Mouse (Mus musculus): ENCODE measurements around the gene Agbl3. TPM values are rescaled to one million over a fixed set of nuclear protein-coding genes. Genes with fewer than 3 reads are reported as not detected.

Gene Agbl3
- polyA plus RNA-seq, 2 experiments, result 3.0 to 4.0 TPM

- Histone ChIP-seq H3K9ac (replicated peaks) (no peak overlapping the region), H3K27me3 (ENCODE audit: control insufficient read depth, insufficient read depth, low read length) (no peaks in the 10 kb centered on the region), H3K4me1 (replicated peaks; ENCODE audit: control insufficient read depth in 2 of 2, insufficient read depth in 2 of 2, low read length in 1 of 2) (peaks cover 19 to 27% of the 10 kb centered on the region in 2 experiments), H3K27ac (no peak overlapping the region), H3K4me2 (ENCODE audit: low read depth) (no peak overlapping the region), H3K9me3 (ENCODE audit: control insufficient read depth, low read length) (no peaks in the 10 kb centered on the region), H3K4me3 (ENCODE audit: insufficient read depth in 1 of 2, low read depth in 2 of 2, low read length in 2 of 2) (no peak overlapping the region), H3K36me3 (replicated peaks; ENCODE audit: control insufficient read depth, insufficient read depth, low read depth) (peaks cover 82% of the 10 kb centered on the region)
- ATAC-seq (ENCODE audit: insufficient read depth) (no peak), DNase-seq (ENCODE audit: low read depth in 3 of 3, low spot score in 3 of 3) (no peak)
- WGBS (ENCODE audit: insufficient replicate concordance), result 81% methylated on average over 7 of the region's 7 CpGs
- no peak for TF ChIP-seq CTCF (IDR thresholded peaks at IDR 0.05; ENCODE audit: low read depth)
- no peak for TF ChIP-seq EP300 (IDR thresholded peaks at IDR 0.05; ENCODE audit: low read depth)
Measured at GRCm38 (mm10) chr6:34902578-34902977, 122.3 kb downstream of the Agbl3 start.

- Histone ChIP-seq H3K4me1 (replicated peaks; ENCODE audit: control insufficient read depth in 2 of 2, insufficient read depth in 2 of 2, low read length in 1 of 2) (peaks cover 27 to 34% of the 10 kb centered on the region in 2 experiments), H3K36me3 (replicated peaks; ENCODE audit: control insufficient read depth, insufficient read depth, low read depth) (peaks cover 84% of the 10 kb centered on the region), H3K9me3 (ENCODE audit: control insufficient read depth, low read length) (no peaks in the 10 kb centered on the region), H3K9ac (replicated peaks) (no peak overlapping the region), H3K27ac (no peak overlapping the region; the same call in 1 of the 2 replicates), H3K4me2 (ENCODE audit: low read depth) (no peak overlapping the region), H3K27me3 (ENCODE audit: control insufficient read depth, insufficient read depth, low read length) (no peaks in the 10 kb centered on the region), H3K4me3 (ENCODE audit: insufficient read depth in 1 of 2, low read depth in 2 of 2, low read length in 2 of 2) (no peak overlapping the region)
- TF ChIP-seq EP300 (IDR thresholded peaks at IDR 0.05; ENCODE audit: low read depth) (no peak), CTCF (IDR thresholded peaks at IDR 0.05; ENCODE audit: low read depth) (no peak)
- no peak for ATAC-seq (ENCODE audit: insufficient read depth)
- WGBS (ENCODE audit: insufficient replicate concordance), result 61% methylated on average over 5 of the region's 5 CpGs
- no peak for DNase-seq (ENCODE audit: low read depth in 3 of 3, low spot score in 3 of 3)
Measured at GRCm38 (mm10) chr6:34903441-34903840, 123.2 kb downstream of the Agbl3 start.

- DNase-seq (ENCODE audit: low read depth in 3 of 3, low spot score in 3 of 3) (no peak), ATAC-seq (ENCODE audit: insufficient read depth) (no peak)
- no peak overlapping the region for H3K4me3 ChIP-seq (ENCODE audit: insufficient read depth in 1 of 2, low read depth in 2 of 2, low read length in 2 of 2)
- 84% methylated on average over 10 of the region's 10 CpGs for WGBS (ENCODE audit: insufficient replicate concordance)
- peaks cover 88% of the 10 kb centered on the region for H3K36me3 ChIP-seq (replicated peaks; ENCODE audit: control insufficient read depth, insufficient read depth, low read depth)
- TF ChIP-seq CTCF (IDR thresholded peaks at IDR 0.05; ENCODE audit: low read depth), result no peak
- no peak for TF ChIP-seq EP300 (IDR thresholded peaks at IDR 0.05; ENCODE audit: low read depth)
- H3K9ac ChIP-seq (replicated peaks), result no peak overlapping the region; the same call in 1 of the 2 replicates
- H3K27me3 ChIP-seq (ENCODE audit: control insufficient read depth, insufficient read depth, low read length), result no peaks in the 10 kb centered on the region
- no peak overlapping the region; the same call in 1 of the 2 replicates for H3K27ac ChIP-seq
- no peaks in the 10 kb centered on the region for H3K9me3 ChIP-seq (ENCODE audit: control insufficient read depth, low read length)
- H3K4me1 ChIP-seq (replicated peaks; ENCODE audit: control insufficient read depth in 2 of 2, insufficient read depth in 2 of 2, low read length in 1 of 2), result peaks cover 31 to 38% of the 10 kb centered on the region in 2 experiments
- H3K4me2 ChIP-seq (ENCODE audit: low read depth), result no peak overlapping the region
Measured at GRCm38 (mm10) chr6:34903851-34904250, 123.6 kb downstream of the Agbl3 start.

- Histone ChIP-seq H3K4me3 (ENCODE audit: insufficient read depth in 1 of 2, low read depth in 2 of 2, low read length in 2 of 2) (no peak overlapping the region), H3K4me1 (replicated peaks; ENCODE audit: control insufficient read depth in 2 of 2, insufficient read depth in 2 of 2, low read length in 1 of 2) (peaks cover 36 to 37% of the 10 kb centered on the region in 2 experiments), H3K36me3 (replicated peaks; ENCODE audit: control insufficient read depth, insufficient read depth, low read depth) (peaks cover 90% of the 10 kb centered on the region), H3K9me3 (ENCODE audit: control insufficient read depth, low read length) (no peaks in the 10 kb centered on the region), H3K27me3 (ENCODE audit: control insufficient read depth, insufficient read depth, low read length) (no peaks in the 10 kb centered on the region), H3K9ac (replicated peaks) (no peak overlapping the region), H3K4me2 (ENCODE audit: low read depth) (no peak overlapping the region), H3K27ac (no peak overlapping the region)
- DNase-seq (ENCODE audit: low read depth in 3 of 3, low spot score in 3 of 3), result no peak
- TF ChIP-seq CTCF (IDR thresholded peaks at IDR 0.05; ENCODE audit: low read depth) (no peak), EP300 (IDR thresholded peaks at IDR 0.05; ENCODE audit: low read depth) (no peak)
- ATAC-seq (ENCODE audit: insufficient read depth), result no peak
- WGBS (ENCODE audit: insufficient replicate concordance), result 82% methylated on average over 6 of the region's 6 CpGs
Measured at GRCm38 (mm10) chr6:34904361-34904760, 124.1 kb downstream of the Agbl3 start.

GRCm38 (mm10) chr6:34906125-34906524 lies 125.9 kb downstream of the Agbl3 start:
- Histone ChIP-seq H3K9ac (replicated peaks) (no peak overlapping the region), H3K36me3 (replicated peaks; ENCODE audit: control insufficient read depth, insufficient read depth, low read depth) (peaks cover 77% of the 10 kb centered on the region), H3K27me3 (ENCODE audit: control insufficient read depth, insufficient read depth, low read length) (no peaks in the 10 kb centered on the region), H3K9me3 (ENCODE audit: control insufficient read depth, low read length) (no peaks in the 10 kb centered on the region), H3K4me2 (ENCODE audit: low read depth) (peak overlapping the region; percentile 87), H3K4me1 (replicated peaks; ENCODE audit: control insufficient read depth in 2 of 2, insufficient read depth in 2 of 2, low read length in 1 of 2) (peaks cover 44 to 45% of the 10 kb centered on the region in 2 experiments), H3K27ac (peak overlapping the region; percentile 98), H3K4me3 (ENCODE audit: insufficient read depth in 1 of 2, low read depth in 2 of 2, low read length in 2 of 2) (no peak overlapping the region)
- TF ChIP-seq CTCF (IDR thresholded peaks at IDR 0.05; ENCODE audit: low read depth), result peak; percentile 52
- TF ChIP-seq EP300 (IDR thresholded peaks at IDR 0.05; ENCODE audit: low read depth), result no peak
- ATAC-seq (ENCODE audit: insufficient read depth) (no peak), DNase-seq (ENCODE audit: low read depth in 3 of 3, low spot score in 3 of 3) (no peak)
- 67% methylated on average over 2 of the region's 2 CpGs for WGBS (ENCODE audit: insufficient replicate concordance)

Measured in liver, embryonic 14.5 days (tissue).